Mouse (Mus musculus): ENCODE measurements at regions not wholly inside any gene's neighbourhood (a gene's known extent, or its start where the extent isn't known, plus 50 kb on each side); places are given as distances from the start of the nearest gene placed in this dataset.

- no peak for DNase-seq
These were observed 99.2 kb upstream of the Lgalsl start for GRCm38 (mm10) chr11:20930045-20930444.

- DNase-seq, result no peak
These were observed 99.7 kb upstream of the Lgalsl start for GRCm38 (mm10) chr11:20930573-20930972.

- no peak for DNase-seq
These were observed 103.6 kb upstream of the Lgalsl start for GRCm38 (mm10) chr11:20934191-20935062.

GRCm38 (mm10) chr11:20935063-20935370 lies 104.2 kb upstream of the Lgalsl start:
- DNase-seq, result no peak

GRCm38 (mm10) chr11:20935910-20936309 lies 105.1 kb upstream of the Lgalsl start:
- DNase-seq, result no peak

- DNase-seq, result no peak
These were observed 106.1 kb upstream of the Lgalsl start for GRCm38 (mm10) chr11:20936996-20937395.

GRCm38 (mm10) chr11:20937942-20938341 lies 107.1 kb upstream of the Lgalsl start:
- DNase-seq, result no peak

GRCm38 (mm10) chr11:20939644-20940043 lies 108.8 kb upstream of the Lgalsl start:
- no peak for DNase-seq

GRCm38 (mm10) chr11:20941546-20941945 lies 110.7 kb upstream of the Lgalsl start:
- DNase-seq, result peak; percentile 30

- no peak for DNase-seq
These were observed 124.7 kb upstream of the Lgalsl start for GRCm38 (mm10) chr11:20955561-20955960.

GRCm38 (mm10) chr11:20957766-20958165 lies 126.9 kb upstream of the Lgalsl start:
- no peak for DNase-seq

GRCm38 (mm10) chr11:20958233-20958632 lies 127.4 kb upstream of the Lgalsl start:
- DNase-seq, result no peak

GRCm38 (mm10) chr11:20960066-20960465 lies 129.2 kb upstream of the Lgalsl start:
- no peak for DNase-seq

- no peak for DNase-seq
These were observed 129.9 kb upstream of the Lgalsl start for GRCm38 (mm10) chr11:20960750-20961149.

- DNase-seq, result no peak
These were observed 129.5 kb upstream of the Peli1 start for GRCm38 (mm10) chr11:20961626-20962025.

- DNase-seq, result no peak
These were observed 125.4 kb upstream of the Peli1 start for GRCm38 (mm10) chr11:20965575-20966239.

- DNase-seq, result no peak
These were observed 123.6 kb upstream of the Peli1 start for GRCm38 (mm10) chr11:20967321-20967984.

- no peak for DNase-seq
These were observed 122.8 kb upstream of the Peli1 start for GRCm38 (mm10) chr11:20968341-20968740.

GRCm38 (mm10) chr11:20973141-20973540 lies 118.0 kb upstream of the Peli1 start:
- DNase-seq, result no peak

- DNase-seq, result no peak
These were observed 109.5 kb upstream of the Peli1 start for GRCm38 (mm10) chr11:20981588-20981987.

GRCm38 (mm10) chr11:20982010-20982409 lies 109.1 kb upstream of the Peli1 start:
- DNase-seq, result no peak

GRCm38 (mm10) chr11:20982500-20982899 lies 108.6 kb upstream of the Peli1 start:
- no peak for DNase-seq

- no peak for DNase-seq
These were observed 105.9 kb upstream of the Peli1 start for GRCm38 (mm10) chr11:20985069-20985759.

All from right cerebral cortex, adult 18-20 months (tissue).